Mouse (Mus musculus) testis, adult 2 months (tissue): Measurements from ENCODE around the gene Rxfp2. TPM values are rescaled to one million over a fixed set of nuclear protein-coding genes. Genes with fewer than 3 reads are reported as not detected.

Experiments used
- H3K27ac ChIP-seq: fragments of 200-500 bp; 2 replicates; pipeline ENCODE4 v1.5.1; 2012; ENCODE audit warnings: low read depth, low read length; ENCODE audit not compliant: control insufficient read depth, insufficient read depth
- H3K27me3 ChIP-seq: fragments of 200-500 bp; 2 replicates; pipeline ENCODE4 v1.6.1; 2012; ENCODE audit warnings: mild to moderate bottlenecking, low read length, moderate library complexity; ENCODE audit not compliant: control insufficient read depth, insufficient read depth
- H3K36me3 ChIP-seq: fragments of 200-500 bp; 2 replicates; pipeline ENCODE4 v1.6.1; 2012; ENCODE audit warnings: mild to moderate bottlenecking, low read length; ENCODE audit not compliant: control insufficient read depth, insufficient read depth
- H3K4me1 ChIP-seq: fragments of 200-500 bp; 2 replicates; pipeline ENCODE4 v1.6.1; 2012; ENCODE audit warnings: low read length; ENCODE audit not compliant: control insufficient read depth, insufficient read depth
- H3K4me3 ChIP-seq: fragments of 200-500 bp; 2 replicates; pipeline ENCODE4 v1.5.1; 2012; ENCODE audit warnings: low read depth, mild to moderate bottlenecking, low read length, moderate library complexity, mixed read lengths; ENCODE audit not compliant: control insufficient read depth
- CTCF ChIP-seq: fragments of 200-500 bp; IDR thresholded peaks from 2 replicates; pipeline ENCODE4 v1.5.1; 2012; ENCODE audit warnings: low read depth, mild to moderate bottlenecking, inconsistent platforms, low read length, moderate library complexity; ENCODE audit not compliant: control insufficient read depth, insufficient read depth, insufficient replicate concordance
- POLR2A ChIP-seq: fragments of 200-500 bp; IDR thresholded peaks from 2 replicates; pipeline ENCODE4 v1.6.1; 2012; ENCODE audit warnings: low read depth, mild to moderate bottlenecking, inconsistent platforms, low read length, moderate library complexity; ENCODE audit not compliant: control insufficient read depth
- polyA plus RNA-seq: library from polyadenylated mRNA; depleted of rRNA; stranded (reverse); fragments of >200 nt; gene quantifications from 2 replicates; pipeline ENCODE4 v1.2.3, GENCODE M21; 2012

The Rxfp2 gene
- polyA plus RNA-seq, 1 experiment = 14.5 TPM

GRCm38 (mm10) chr5:149998311-149998710 is 20.2 kb upstream of the Rxfp2 start:
- Histone ChIP-seq H3K4me3 (no peak overlapping the region), H3K27ac (no peak overlapping the region), H3K4me1 (peaks cover 9% of the 10 kb centered on the region), H3K36me3 (no peaks in the 10 kb centered on the region), H3K27me3 (no peaks in the 10 kb centered on the region; the same call in 1 of the 2 replicates)
- TF ChIP-seq CTCF = no peak
- no peak for TF ChIP-seq POLR2A

DNA sequence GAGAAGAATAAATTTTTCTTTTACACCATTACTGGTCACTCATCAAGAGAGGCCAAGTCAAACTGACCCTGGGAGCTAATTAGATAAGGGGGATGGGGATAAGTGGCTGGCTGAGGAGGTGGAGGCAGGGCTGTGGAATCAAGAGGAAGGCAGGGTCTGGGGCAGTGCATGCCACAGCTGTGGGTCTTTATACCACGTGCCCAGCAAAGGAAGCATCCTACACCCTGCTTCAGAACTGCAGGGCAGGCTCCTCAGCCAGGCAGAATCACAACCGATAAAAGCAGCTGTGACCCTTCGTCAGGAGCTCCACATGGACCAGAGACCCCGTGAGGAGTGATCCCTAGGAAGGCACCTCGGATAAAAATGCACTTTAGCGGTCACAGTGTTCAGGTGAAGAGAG is 13.1 kb upstream of the Rxfp2 start:
- H3K4me1 ChIP-seq = peaks cover 3% of the 10 kb centered on the region
- H3K4me3 ChIP-seq = no peak overlapping the region
- TF ChIP-seq CTCF (no peak), POLR2A (no peak)
- H3K27ac ChIP-seq = no peak overlapping the region
- no peaks in the 10 kb centered on the region for H3K36me3 ChIP-seq
- H3K27me3 ChIP-seq = no peaks in the 10 kb centered on the region

DNA sequence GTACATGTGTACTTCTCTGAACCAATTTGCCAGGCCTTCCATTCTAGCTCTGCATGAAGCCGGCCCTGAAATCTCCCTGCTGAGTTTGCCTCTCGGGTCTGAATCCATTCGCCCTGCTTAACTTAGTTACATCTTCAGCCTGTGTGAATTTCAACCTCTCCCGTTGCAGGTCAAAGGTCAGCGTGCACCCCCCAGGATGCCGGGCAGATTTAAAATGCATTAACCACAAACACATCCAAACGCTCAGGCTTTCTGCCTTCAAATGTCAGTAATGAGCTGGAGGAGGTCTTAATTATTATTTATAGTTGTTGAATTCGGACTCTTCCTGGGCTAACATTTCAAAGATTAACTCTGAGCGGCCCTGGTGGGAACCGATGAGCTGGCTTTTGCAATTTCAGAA is 1.6 kb upstream of the Rxfp2 start:
- Histone ChIP-seq H3K4me3 (no peak overlapping the region), H3K4me1 (peaks cover 3% of the 10 kb centered on the region), H3K27me3 (no peaks in the 10 kb centered on the region), H3K27ac (no peak overlapping the region), H3K36me3 (no peaks in the 10 kb centered on the region)
- no peak for TF ChIP-seq POLR2A
- no peak for TF ChIP-seq CTCF

- Histone ChIP-seq H3K4me3 (no peak overlapping the region), H3K36me3 (no peaks in the 10 kb centered on the region), H3K27ac (no peak overlapping the region), H3K27me3 (no peaks in the 10 kb centered on the region), H3K4me1 (peaks cover 3% of the 10 kb centered on the region)
- TF ChIP-seq POLR2A = no peak
- no peak for TF ChIP-seq CTCF
Measured at GRCm38 (mm10) chr5:150017672-150018071, 803 bp upstream of the Rxfp2 start.

DNA sequence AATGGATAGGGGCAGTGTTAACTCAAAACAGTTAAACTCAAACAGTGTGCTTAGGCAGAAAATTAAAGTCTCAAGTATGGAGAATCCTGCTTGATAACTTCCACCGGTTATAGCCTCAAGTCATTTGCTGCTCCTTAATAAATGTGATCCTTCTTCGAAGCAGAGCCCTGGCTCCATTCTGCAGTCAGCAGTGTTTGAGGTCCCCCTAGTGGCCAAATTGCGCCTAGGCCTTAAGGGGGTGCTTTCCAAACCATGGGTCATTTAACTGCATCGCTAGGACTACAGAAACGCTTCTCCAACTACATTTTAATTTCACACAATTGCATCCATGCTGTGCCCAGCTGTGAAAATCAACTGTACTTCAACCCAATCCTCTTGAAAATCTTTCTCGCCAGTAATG is 2.4 kb downstream of the Rxfp2 start:
- H3K36me3 ChIP-seq = no peaks in the 10 kb centered on the region
- H3K27ac ChIP-seq = no peak overlapping the region
- TF ChIP-seq POLR2A (no peak), CTCF (peak; percentile 79; the same call in 1 of the 2 replicates)
- H3K4me1 ChIP-seq = peaks cover 3% of the 10 kb centered on the region
- no peak overlapping the region for H3K4me3 ChIP-seq
- H3K27me3 ChIP-seq = no peaks in the 10 kb centered on the region

- H3K4me1 ChIP-seq = peaks cover 3% of the 10 kb centered on the region
Measured at GRCm38 (mm10) chr5:150021805-150022204, 3.3 kb downstream of the Rxfp2 start.

GRCm38 (mm10) chr5:150022556-150022955 is 4.1 kb downstream of the Rxfp2 start:
- no peak for TF ChIP-seq CTCF
- peak; percentile 75; the same call in 1 of the 2 replicates for TF ChIP-seq POLR2A

More at GRCm38 (mm10) chr5:150021805-150022204, 3.3 kb downstream of the Rxfp2 start:
- no peaks in the 10 kb centered on the region for H3K27me3 ChIP-seq
- peak overlapping the region; percentile 44 for H3K4me3 ChIP-seq
- no peak overlapping the region for H3K27ac ChIP-seq
- no peaks in the 10 kb centered on the region for H3K36me3 ChIP-seq
- no peak for TF ChIP-seq CTCF

DNA sequence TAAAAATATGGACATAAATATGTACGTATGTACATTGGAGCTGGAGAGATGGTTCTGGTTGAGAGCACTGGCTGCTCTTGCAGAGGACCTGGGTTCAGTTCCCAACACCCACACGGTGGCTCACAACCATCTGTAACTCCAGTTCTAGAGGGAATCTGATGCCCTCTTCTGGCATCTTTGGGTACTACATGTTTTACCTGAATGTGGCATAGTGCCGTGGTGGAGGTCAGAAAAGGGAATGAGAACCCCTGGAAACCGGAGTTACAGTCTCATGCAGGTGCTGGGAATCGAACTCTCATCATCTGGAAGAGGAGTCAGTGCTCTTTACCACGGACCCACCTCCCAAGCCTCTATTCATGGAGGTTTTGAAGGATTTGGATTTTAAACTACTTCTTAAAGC is 5.0 kb downstream of the Rxfp2 start:
- Histone ChIP-seq H3K4me3 (peak overlapping the region; percentile 32), H3K27ac (no peak overlapping the region), H3K27me3 (no peaks in the 10 kb centered on the region), H3K36me3 (no peaks in the 10 kb centered on the region), H3K4me1 (peaks cover 2% of the 10 kb centered on the region)
- TF ChIP-seq CTCF = peak; percentile 43; the same call in 1 of the 2 replicates
- no peak for TF ChIP-seq POLR2A

More at GRCm38 (mm10) chr5:150022556-150022955, 4.1 kb downstream of the Rxfp2 start:
- Histone ChIP-seq H3K27me3 (no peaks in the 10 kb centered on the region), H3K4me3 (peak overlapping the region; percentile 68), H3K36me3 (no peaks in the 10 kb centered on the region), H3K27ac (no peak overlapping the region), H3K4me1 (peaks cover 3% of the 10 kb centered on the region)
